Mouse (Mus musculus): Measurements from ENCODE around the gene Erp44.

- TF ChIP-seq POLR2A (IDR thresholded peaks at IDR 0.05; ENCODE audit: low read depth, low read length): no peak
- TF ChIP-seq CTCF (IDR thresholded peaks at IDR 0.05; ENCODE audit: borderline replicate concordance, insufficient read depth, low read length): no peak
Observed at GRCm38 (mm10) chr4:48155864-48156263, 123.5 kb downstream of the Erp44 start.

All from embryonic fibroblast, embryonic 13.5 days (primary cell).